Mouse (Mus musculus) thymus, adult 2 months (tissue): ENCODE measurements around the gene Calhm5. TPM values are rescaled to one million over a fixed set of nuclear protein-coding genes. Genes with fewer than 3 reads are reported as not detected.

Source experiments
- DNase-seq: peaks from one replicate; pipeline ENCODE4 v3.0.0; 2021
- H3K27ac ChIP-seq: fragments of 200-500 bp; 2 replicates; pipeline ENCODE4 v1.5.1; 2012; ENCODE audit warnings: low read length, control low read depth; ENCODE audit not compliant: control insufficient read depth, insufficient read depth
- H3K27me3 ChIP-seq: fragments of 200-500 bp; 2 replicates; pipeline ENCODE4 v1.6.1; 2012; ENCODE audit warnings: mild to moderate bottlenecking, low read length, moderate library complexity, mixed read lengths; ENCODE audit not compliant: control insufficient read depth, insufficient read depth
- H3K36me3 ChIP-seq: fragments of 200-500 bp; 2 replicates; pipeline ENCODE4 v1.6.1; 2012; ENCODE audit warnings: mild to moderate bottlenecking, low read length, moderate library complexity; ENCODE audit not compliant: control insufficient read depth, insufficient read depth
- H3K4me1 ChIP-seq: fragments of 200-500 bp; replicated peaks from 2 replicates; pipeline ENCODE4 v1.6.1; 2012; ENCODE audit warnings: low read length; ENCODE audit not compliant: control insufficient read depth, insufficient read depth
- H3K4me3 ChIP-seq: fragments of 200-500 bp; 2 replicates; pipeline ENCODE4 v1.5.1; 2012; ENCODE audit warnings: mild to moderate bottlenecking, low read length, control low read depth, moderate library complexity; ENCODE audit not compliant: control insufficient read depth, insufficient read depth
- CTCF ChIP-seq: fragments of 200-500 bp; IDR thresholded peaks from 2 replicates; pipeline ENCODE4 v1.5.1; 2012; ENCODE audit warnings: mild to moderate bottlenecking, control low read depth, low read length, moderate library complexity, borderline replicate concordance; ENCODE audit not compliant: control insufficient read depth, poor library complexity, insufficient read depth; ENCODE audit errors: extremely low read depth
- POLR2A ChIP-seq: fragments of 200-500 bp; IDR thresholded peaks from 2 replicates; pipeline ENCODE4 v1.6.1; 2012; ENCODE audit warnings: mild to moderate bottlenecking, low read length, control low read depth, moderate library complexity; ENCODE audit not compliant: control insufficient read depth, poor library complexity, insufficient read depth; ENCODE audit errors: extremely low read depth
- WGBS: fragments of 180-500 bp; shearing (Covaris S2); methylation state at CpG from one replicate; pipeline ENCODE4 v1.1.7; 2018; 5-methylcytosine and 5-hydroxymethylcytosine counted together
- polyA plus RNA-seq: library from polyadenylated mRNA; depleted of rRNA; stranded (reverse); fragments of >200 nt; gene quantifications from 2 replicates; pipeline ENCODE4 v1.2.3, GENCODE M21; 2012

Calhm5 gene
- polyA plus RNA-seq, 1 experiment, result 0.09 TPM

DNA sequence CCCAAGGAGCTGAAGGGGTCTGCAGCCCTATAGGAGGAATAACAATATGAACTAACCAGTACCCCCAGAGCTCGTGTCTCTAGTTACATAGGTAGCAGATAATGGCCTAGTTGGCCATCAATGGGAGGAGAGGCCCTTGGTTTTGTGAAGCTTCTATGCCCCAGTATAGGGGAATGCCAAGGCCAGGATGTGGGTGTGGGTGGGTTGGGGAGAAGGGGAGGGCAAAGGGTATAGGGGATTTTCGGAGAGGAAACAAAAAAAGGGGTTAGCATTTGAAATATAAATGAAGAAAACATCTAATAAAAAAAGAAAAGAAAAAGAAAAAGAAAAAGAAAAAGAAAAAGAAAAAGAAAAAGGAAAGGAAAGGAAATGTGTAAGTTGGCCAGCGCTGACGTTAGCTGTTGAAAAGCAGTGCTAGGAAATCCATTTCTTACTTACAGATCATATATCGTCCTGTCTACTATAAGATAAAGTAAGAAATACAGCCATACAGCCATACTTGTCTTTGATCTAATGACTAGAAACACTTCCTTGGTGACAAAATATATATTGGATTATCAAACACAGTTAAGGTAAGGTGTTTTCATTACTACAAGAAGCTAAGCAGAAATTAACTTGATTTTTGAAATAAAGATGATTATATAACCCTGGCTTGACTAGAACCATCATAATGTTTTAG, 21.7 kb downstream of the Calhm5 start:
- 89% methylated on average over 5 of the region's 5 CpGs for WGBS
- Histone ChIP-seq H3K27ac (no peak overlapping the region), H3K27me3 (no peaks in the 10 kb centered on the region), H3K4me3 (no peak overlapping the region), H3K4me1 (no peaks in the 10 kb centered on the region), H3K36me3 (no peaks in the 10 kb centered on the region)
- TF ChIP-seq POLR2A (no peak), CTCF (no peak)
- no peak for DNase-seq

DNA sequence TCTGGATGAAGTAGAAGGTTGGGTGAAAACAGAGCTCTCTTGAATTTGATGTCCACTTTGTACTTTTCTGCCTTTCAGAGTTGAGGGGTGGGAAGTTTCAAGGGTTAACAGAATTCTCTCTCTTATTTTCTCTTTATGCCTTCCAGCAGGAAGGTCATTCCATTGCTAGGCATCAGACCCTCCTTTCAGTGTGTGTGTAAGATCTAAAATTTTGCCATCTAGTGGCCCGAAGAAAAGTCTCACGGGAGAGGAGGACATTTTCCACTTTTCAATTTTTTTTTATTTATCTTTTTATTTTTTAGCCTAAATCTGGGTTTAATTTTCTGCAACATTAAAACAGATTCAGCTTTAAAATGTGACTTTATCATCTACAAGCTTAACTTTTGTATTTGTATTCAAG, 24.7 kb downstream of the Calhm5 start:
- TF ChIP-seq POLR2A (no peak), CTCF (no peak)
- H3K27ac ChIP-seq, result no peak overlapping the region
- no peaks in the 10 kb centered on the region for H3K27me3 ChIP-seq
- H3K4me1 ChIP-seq, result no peaks in the 10 kb centered on the region
- no peaks in the 10 kb centered on the region for H3K36me3 ChIP-seq
- 71% methylated on average over 2 of the region's 2 CpGs for WGBS
- H3K4me3 ChIP-seq, result no peak overlapping the region
- DNase-seq, result no peak

DNA sequence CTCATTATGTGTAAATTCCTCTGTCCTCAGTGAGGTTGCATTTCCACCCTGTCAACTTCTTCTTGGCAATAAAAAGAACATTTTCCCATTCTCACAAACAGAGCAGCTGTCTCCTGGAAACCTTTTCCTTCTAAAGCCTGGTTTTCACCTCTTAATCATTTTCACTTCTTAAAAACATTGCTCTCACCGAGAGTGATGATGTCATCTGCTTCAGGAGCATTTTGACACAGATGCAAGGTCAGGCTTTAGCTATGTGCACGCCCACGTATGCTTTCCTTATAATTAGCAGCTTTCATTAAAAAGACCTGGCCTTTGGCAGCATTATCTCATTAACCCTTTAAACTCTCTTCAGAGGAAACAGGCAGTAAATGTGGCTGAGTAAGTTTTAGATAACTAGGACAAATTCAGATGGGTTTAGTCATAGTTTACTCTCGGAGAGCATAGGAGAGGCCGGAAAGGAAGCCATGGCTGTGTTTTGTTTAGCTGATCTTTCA, 25.3 kb downstream of the Calhm5 start:
- Histone ChIP-seq H3K4me3 (no peak overlapping the region), H3K27me3 (no peaks in the 10 kb centered on the region), H3K27ac (no peak overlapping the region), H3K36me3 (no peaks in the 10 kb centered on the region), H3K4me1 (no peaks in the 10 kb centered on the region)
- DNase-seq, result no peak
- WGBS, result 88% methylated on average over 5 of the region's 5 CpGs
- no peak for TF ChIP-seq CTCF
- TF ChIP-seq POLR2A, result no peak

- no peaks in the 10 kb centered on the region for H3K4me1 ChIP-seq
- H3K27ac ChIP-seq, result no peak overlapping the region
- WGBS, result 88% methylated on average over 1 of the region's 1 CpGs
- no peak for DNase-seq
- no peaks in the 10 kb centered on the region for H3K36me3 ChIP-seq
- H3K4me3 ChIP-seq, result no peak overlapping the region
- TF ChIP-seq POLR2A (no peak), CTCF (no peak)
- no peaks in the 10 kb centered on the region for H3K27me3 ChIP-seq
These were observed 26.7 kb downstream of the Calhm5 start for GRCm38 (mm10) chr10:34069606-34070005.

DNA sequence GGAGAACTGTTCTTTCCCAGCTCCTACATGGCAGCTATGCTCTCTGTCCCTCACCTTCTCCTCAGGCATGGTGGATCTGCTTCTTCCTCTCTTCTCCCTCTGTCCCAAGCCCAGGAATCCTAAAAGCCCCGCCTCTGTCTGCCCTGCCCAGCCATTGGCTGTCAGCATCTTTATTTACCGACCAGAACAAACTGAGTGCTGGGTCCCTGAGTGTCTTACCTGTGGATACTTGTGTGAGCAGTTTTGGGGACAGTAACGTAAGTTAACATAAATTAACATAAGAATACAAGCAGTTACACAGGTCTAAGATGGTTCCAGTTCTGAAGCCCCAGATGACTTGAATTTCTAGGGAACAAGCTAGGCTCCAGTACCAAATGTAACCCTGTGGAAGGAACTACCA, 29.7 kb downstream of the Calhm5 start:
- Histone ChIP-seq H3K36me3 (no peaks in the 10 kb centered on the region), H3K27me3 (no peaks in the 10 kb centered on the region), H3K4me1 (no peaks in the 10 kb centered on the region), H3K4me3 (no peak overlapping the region), H3K27ac (no peak overlapping the region)
- WGBS, result 81% methylated on average over 3 of the region's 3 CpGs
- TF ChIP-seq POLR2A (no peak), CTCF (no peak)
- DNase-seq, result no peak

DNA sequence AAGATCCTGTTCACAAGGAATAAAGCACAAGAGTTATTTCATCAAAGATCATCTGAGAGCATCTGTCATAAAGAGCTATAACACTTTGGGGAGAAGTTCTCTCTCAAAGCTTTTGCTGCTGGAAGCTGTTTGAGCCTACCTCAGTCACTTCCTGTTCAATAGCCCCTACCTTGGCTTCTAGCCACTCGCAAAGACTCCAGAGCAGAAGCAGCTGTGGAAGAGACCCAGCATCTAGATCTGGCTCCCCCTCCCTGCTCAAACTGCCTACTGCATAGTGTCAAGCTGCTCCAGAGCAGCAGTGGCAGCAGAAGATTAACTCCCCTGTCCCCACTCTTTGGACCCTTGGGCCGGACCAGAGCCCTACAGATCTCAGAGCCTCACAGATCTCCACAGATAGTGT, 42.3 kb downstream of the Calhm5 start:
- Histone ChIP-seq H3K27ac (no peak overlapping the region), H3K36me3 (no peaks in the 10 kb centered on the region), H3K27me3 (no peaks in the 10 kb centered on the region), H3K4me1 (no peaks in the 10 kb centered on the region), H3K4me3 (no peak overlapping the region)
- WGBS, result 39% methylated on average over 2 of the region's 2 CpGs
- no peak for DNase-seq
- TF ChIP-seq CTCF, result no peak
- no peak for TF ChIP-seq POLR2A
